Mouse (Mus musculus) forebrain, embryonic 10.5 days (tissue): ENCODE data around the gene Slc13a4. TPM values are rescaled to one million over a fixed set of nuclear protein-coding genes. Genes with fewer than 3 reads are reported as not detected.

Experiments
- DNase-seq: peaks from one replicate; pipeline ENCODE4 v3.0.0-alpha.2; 2017; ENCODE audit warnings: low spot score; ENCODE audit errors: extremely low spot score
- H3K27ac ChIP-seq: fragments of 300-500 bp; sonication (generic); 2 replicates; pipeline ENCODE4 v1.5.1; 2016; ENCODE audit warnings: mild to moderate bottlenecking
- H3K27me3 ChIP-seq: fragments of 300-500 bp; sonication (generic); 2 replicates; pipeline ENCODE4 v1.6.1; 2016; ENCODE audit warnings: mild to moderate bottlenecking; ENCODE audit not compliant: poor library complexity, severe bottlenecking
- H3K36me3 ChIP-seq: fragments of 300-500 bp; sonication (generic); replicated peaks from 2 replicates; pipeline ENCODE4 v1.6.1; 2016; ENCODE audit warnings: mild to moderate bottlenecking, moderate library complexity
- H3K4me1 ChIP-seq: fragments of 300-500 bp; sonication (generic); 2 replicates; pipeline ENCODE4 v1.6.1; 2016
- H3K4me3 ChIP-seq: fragments of 300-500 bp; sonication (generic); 2 replicates; pipeline ENCODE4 v1.5.1; 2016; ENCODE audit warnings: mild to moderate bottlenecking, moderate library complexity
- H3K9me3 ChIP-seq: fragments of 300-500 bp; sonication (generic); 2 replicates; pipeline ENCODE4 v1.6.1; 2016; ENCODE audit warnings: mild to moderate bottlenecking, moderate library complexity
- WGBS: fragments of 180-500 bp; shearing (Covaris S2); methylation state at CpG from one replicate; pipeline ENCODE4 v1.1.7; 2016; 5-methylcytosine and 5-hydroxymethylcytosine counted together
- polyA plus RNA-seq: library from polyadenylated mRNA; unstranded; fragments of >200 nt; fragmentation: Nextera tagmentation; extraction: Ambion mirVana; gene quantifications from 2 replicates; pipeline ENCODE4 v1.2.1, GENCODE M21; 2016

Gene Slc13a4
- polyA plus RNA-seq, 1 experiment from 2014 or later = 0.72 TPM

DNA sequence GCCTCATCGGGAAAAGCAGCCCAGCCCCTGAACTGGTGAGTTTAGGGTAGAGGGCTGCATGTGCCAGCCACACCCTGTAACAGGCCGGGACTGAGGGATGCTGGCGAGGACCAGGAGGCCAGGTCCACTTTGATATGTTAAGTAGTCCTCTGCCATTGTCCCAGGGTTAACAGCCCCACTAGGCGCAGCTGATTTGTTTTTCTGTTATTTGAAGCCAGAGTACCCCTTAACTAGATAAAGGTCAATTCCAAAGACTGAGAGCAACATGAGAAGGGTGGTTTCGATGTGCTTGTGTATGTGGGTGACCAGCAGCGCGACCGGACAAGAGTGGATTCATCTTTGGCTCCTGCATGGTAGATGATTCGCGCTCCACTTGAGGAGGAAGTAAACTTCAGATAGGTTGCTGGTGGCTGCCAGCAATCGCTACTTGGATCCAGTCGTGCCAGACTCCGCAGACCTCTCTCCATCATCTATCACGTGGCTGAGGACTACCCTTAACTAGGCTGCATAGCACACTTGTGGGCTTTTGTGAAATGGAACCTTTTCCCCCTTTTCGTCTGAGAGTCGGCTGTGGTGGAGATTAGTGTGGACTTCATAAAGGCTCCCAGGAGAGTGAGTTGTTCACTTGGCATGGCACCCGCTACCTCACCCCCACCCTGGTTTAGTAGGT is 56.0 kb downstream of the Slc13a4 start:
- H3K4me3 ChIP-seq = peak overlapping the region; percentile 87
- H3K36me3 ChIP-seq = peaks cover 19% of the 10 kb centered on the region
- DNase-seq = no peak
- no peaks in the 10 kb centered on the region for H3K27me3 ChIP-seq
- peaks cover 42% of the 10 kb centered on the region for H3K4me1 ChIP-seq
- no peaks in the 10 kb centered on the region for H3K9me3 ChIP-seq
- peak overlapping the region; percentile 93 for H3K27ac ChIP-seq
- WGBS = 67% methylated on average over 17 of the region's 17 CpGs

GRCm38 (mm10) chr6:35245086-35245485 is 62.8 kb downstream of the Slc13a4 start:
- 75% methylated on average over 5 of the region's 5 CpGs for WGBS
- DNase-seq = no peak
- peaks cover 84% of the 10 kb centered on the region for H3K36me3 ChIP-seq

GRCm38 (mm10) chr6:35243989-35244388 is 63.9 kb downstream of the Slc13a4 start:
- Histone ChIP-seq H3K27ac (no peak overlapping the region), H3K9me3 (peaks cover 5% of the 10 kb centered on the region), H3K27me3 (no peaks in the 10 kb centered on the region), H3K36me3 (peaks cover 95% of the 10 kb centered on the region), H3K4me1 (0 out of 2 replicates have a peak, but pooled peaks cover 6% of the 10 kb centered on the region), H3K4me3 (no peak overlapping the region)
- DNase-seq = no peak
- WGBS = 90% methylated on average over 9 of the region's 9 CpGs

More at GRCm38 (mm10) chr6:35245086-35245485, 62.8 kb downstream of the Slc13a4 start:
- Histone ChIP-seq H3K4me3 (no peak overlapping the region), H3K4me1 (0 out of 2 replicates have a peak, but pooled peaks cover 6% of the 10 kb centered on the region), H3K27ac (no peak overlapping the region), H3K9me3 (peaks cover 5% of the 10 kb centered on the region), H3K27me3 (no peaks in the 10 kb centered on the region)

DNA sequence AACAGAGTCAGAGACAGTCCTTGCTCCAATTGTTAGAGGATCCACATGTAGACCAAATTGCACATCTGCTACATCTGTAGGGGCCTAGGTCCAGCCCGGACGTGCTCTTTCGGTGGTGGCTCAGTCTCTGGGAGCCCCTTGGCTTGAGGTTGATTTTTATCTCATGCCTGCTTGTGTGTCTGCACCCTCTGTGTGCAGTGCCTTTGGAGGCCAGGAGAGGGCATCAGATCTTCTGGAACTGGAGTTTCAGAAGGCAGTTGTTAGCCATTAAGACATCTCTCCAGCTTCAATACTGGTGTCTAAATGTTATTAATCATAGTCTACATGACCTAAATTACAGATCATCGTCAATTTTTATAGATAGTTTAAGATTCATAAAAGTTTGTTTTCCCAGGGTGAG is 64.7 kb downstream of the Slc13a4 start:
- Histone ChIP-seq H3K4me1 (no peaks in the 10 kb centered on the region), H3K4me3 (no peak overlapping the region), H3K27ac (no peak overlapping the region), H3K9me3 (peaks cover 5% of the 10 kb centered on the region), H3K27me3 (no peaks in the 10 kb centered on the region), H3K36me3 (peaks cover 98% of the 10 kb centered on the region)
- no peak for DNase-seq
- WGBS = 93% methylated on average over 4 of the region's 4 CpGs

- Histone ChIP-seq H3K27ac (no peak overlapping the region), H3K27me3 (no peaks in the 10 kb centered on the region), H3K36me3 (peaks cover 100% of the 10 kb centered on the region), H3K4me1 (no peaks in the 10 kb centered on the region), H3K9me3 (no peaks in the 10 kb centered on the region), H3K4me3 (no peak overlapping the region)
- WGBS = 84% methylated on average over 9 of the region's 9 CpGs
- no peak for DNase-seq
These were observed 71.7 kb downstream of the Slc13a4 start for GRCm38 (mm10) chr6:35236108-35236785.

DNA sequence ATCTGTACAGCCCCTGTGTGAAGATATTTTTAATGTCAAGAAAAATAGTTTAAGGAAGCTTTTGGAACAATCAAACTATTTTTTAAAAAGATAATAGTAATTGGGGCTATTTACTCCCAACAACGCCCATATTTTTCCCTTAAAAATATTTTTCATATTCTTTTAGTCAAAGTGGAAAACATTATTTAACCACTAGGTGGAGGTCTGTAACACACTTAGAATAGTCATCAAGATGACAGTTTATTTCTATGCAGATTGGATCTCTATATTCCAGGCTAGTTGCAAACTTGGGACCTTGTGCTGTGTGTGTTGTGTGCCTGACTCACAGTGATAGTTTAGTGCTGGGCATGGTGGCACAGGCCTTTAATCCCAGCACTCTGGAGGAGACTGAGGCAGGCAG is 78.5 kb downstream of the Slc13a4 start:
- Histone ChIP-seq H3K9me3 (no peaks in the 10 kb centered on the region), H3K27ac (no peak overlapping the region), H3K27me3 (no peaks in the 10 kb centered on the region), H3K4me3 (no peak overlapping the region), H3K36me3 (peaks cover 98% of the 10 kb centered on the region), H3K4me1 (no peaks in the 10 kb centered on the region)
- DNase-seq = no peak
- 90% methylated on average over 1 of the region's 1 CpGs for WGBS

DNA sequence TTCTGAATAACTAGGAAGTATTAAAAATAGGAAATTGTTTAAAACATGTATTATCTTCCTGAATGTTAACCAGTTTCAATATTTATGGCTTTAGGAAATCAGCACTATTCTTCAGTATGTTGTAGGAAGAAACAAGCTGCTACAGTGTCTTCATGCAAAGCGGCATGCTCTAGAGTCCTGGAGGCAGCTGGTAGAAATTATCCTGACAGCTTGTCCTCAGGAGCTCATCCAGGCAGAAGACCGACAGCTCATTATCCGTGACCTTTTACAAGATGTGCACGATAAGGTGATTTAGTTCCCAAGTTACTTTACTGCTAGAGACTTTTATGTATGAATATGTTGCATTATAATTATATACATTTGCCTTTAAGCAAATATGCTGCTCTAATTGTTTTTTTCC is 82.2 kb downstream of the Slc13a4 start:
- DNase-seq = no peak
- H3K36me3 ChIP-seq = peaks cover 98% of the 10 kb centered on the region

More for the DNA sequence above, 82.2 kb downstream of the Slc13a4 start:
- WGBS = 90% methylated on average over 4 of the region's 4 CpGs
- Histone ChIP-seq H3K4me1 (no peaks in the 10 kb centered on the region), H3K27ac (no peak overlapping the region), H3K4me3 (no peak overlapping the region), H3K27me3 (no peaks in the 10 kb centered on the region), H3K9me3 (no peaks in the 10 kb centered on the region)

Other genes starting within 250 kb of the Slc13a4 start
- gene Cnot4, start 174.4 kb downstream of the Slc13a4 start, polyA plus RNA-seq = 24.5 and 25.5 TPM in 2 replicates
- gene Nup205, start 130.7 kb downstream of the Slc13a4 start, polyA plus RNA-seq = 58.4 and 60.5 TPM in 2 replicates
- gene Fam180a, start 18.0 kb upstream of the Slc13a4 start, polyA plus RNA-seq = not detected in 2 replicates
- gene Mtpn, start 231.8 kb upstream of the Slc13a4 start, polyA plus RNA-seq = 153 and 157 TPM in 2 replicates